Mouse (Mus musculus) liver, adult (tissue): ENCODE measurements around the gene Cela1.

Experiments
- GATA4 ChIP-seq: IDR thresholded peaks from 2 replicates; pipeline ENCODE4 v1.6.1; 2014; ENCODE audit warnings: mild to moderate bottlenecking, low read length; ENCODE audit not compliant: insufficient replicate concordance

Gene Cela1

DNA sequence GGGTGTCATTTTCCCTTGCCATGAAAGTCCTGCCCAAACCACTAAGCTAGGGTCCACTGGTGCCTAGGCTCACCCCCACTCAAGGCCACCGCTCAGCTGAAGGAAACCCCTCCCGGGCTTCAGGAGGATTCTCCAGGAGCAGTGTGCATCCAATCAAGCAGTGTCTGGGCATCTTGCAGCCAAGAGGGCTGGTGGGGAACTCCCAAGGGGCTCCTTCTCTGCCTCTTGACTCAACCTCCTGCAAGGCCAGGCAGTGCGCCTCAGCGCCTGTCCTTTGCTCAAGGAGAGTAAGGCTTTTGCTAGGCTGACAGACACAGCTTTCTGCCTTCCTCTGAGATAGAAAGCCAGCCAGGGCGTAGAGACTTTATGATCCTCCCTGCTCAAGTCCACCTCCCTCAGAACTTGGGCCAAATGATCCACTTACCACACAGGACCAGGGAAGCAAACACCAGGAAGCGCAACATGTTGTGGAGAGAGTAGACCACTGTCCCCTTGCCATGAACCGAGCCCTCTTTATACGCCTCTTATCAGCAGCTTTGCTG lies at the start of gene Cela1:
Gene Cela1, minus strand, starts transcription at position 492 of the 542 bp plus-strand sequence.
- no peak for TF ChIP-seq GATA4

GRCm38 (mm10) chr15:100735953-100736300 lies 48.2 kb upstream of the Cela1 start:
- TF ChIP-seq GATA4, result no peak

GRCm38 (mm10) chr15:100735095-100735952 lies 47.6 kb upstream of the Cela1 start:
- no peak for TF ChIP-seq GATA4

DNA sequence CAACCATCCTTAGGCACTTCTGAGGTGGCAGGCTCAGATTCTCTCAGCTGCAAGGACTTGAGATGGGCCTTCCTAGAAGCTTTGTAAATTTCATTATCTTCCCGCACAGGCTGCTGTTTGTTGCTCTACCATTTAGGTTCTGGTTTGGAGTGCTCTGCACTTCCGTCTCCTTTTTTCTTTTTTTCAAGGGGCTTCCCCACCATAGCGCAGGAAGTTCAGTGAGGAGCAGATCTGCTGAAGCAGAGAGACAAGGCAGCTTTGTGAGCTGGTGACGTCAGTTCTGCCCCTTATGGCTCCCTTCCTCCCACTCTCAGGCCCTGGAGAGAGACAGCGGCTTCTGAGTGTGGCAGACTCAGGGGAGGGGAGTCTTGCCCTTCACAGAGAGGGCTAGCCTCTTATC lies 44.9 kb upstream of the Cela1 start:
- TF ChIP-seq GATA4, result no peak

GRCm38 (mm10) chr15:100731081-100731480 lies 43.4 kb upstream of the Cela1 start:
- no peak for TF ChIP-seq GATA4

- no peak for TF ChIP-seq GATA4
Measured at GRCm38 (mm10) chr15:100729281-100729985, 41.7 kb upstream of the Cela1 start, which contains the start of gene Galnt6. TSS of gene Galnt6 (minus strand) at chr15:100729376.

- TF ChIP-seq GATA4, result no peak
Measured at GRCm38 (mm10) chr15:100728586-100728985, 40.9 kb upstream of the Cela1 start.

DNA sequence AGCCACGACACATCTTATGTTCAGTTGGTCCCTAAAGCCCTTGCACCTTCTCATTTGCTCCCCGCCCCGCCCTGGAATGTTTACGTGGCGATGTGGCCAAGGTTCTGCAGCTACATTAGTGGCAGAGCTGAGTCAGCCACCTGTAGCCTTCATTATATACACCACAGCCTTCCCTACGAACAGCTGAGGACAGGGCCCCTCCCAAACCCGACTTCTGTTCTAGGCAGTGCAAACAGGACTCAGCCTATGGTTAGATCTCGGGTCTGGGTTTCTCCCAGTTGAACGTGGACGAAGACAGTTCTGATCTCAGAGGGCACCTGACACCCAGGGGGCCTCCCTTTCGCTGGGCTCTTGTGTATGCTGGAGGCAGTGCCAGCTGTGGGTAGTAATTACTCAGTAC lies 40.1 kb upstream of the Cela1 start:
- no peak for TF ChIP-seq GATA4

DNA sequence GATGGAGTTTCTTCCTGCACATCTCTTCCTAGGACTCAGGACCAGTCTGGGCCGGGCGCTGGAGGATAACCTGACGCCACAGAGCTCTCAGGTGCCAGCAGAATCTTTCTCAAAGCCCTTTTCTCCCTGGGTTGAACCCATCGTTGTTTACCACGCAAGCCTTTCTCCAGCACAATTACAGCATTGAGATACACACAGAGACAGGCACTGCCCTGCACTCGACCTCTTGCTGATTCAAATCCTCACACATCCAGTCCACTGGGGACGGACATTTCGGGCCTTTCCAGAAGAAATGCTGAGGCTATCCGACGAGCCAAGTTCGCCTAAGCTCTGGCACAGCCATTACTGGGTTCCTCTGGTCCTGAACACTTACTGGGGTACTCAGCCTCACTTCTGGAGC lies 39.0 kb upstream of the Cela1 start:
- no peak for TF ChIP-seq GATA4

DNA sequence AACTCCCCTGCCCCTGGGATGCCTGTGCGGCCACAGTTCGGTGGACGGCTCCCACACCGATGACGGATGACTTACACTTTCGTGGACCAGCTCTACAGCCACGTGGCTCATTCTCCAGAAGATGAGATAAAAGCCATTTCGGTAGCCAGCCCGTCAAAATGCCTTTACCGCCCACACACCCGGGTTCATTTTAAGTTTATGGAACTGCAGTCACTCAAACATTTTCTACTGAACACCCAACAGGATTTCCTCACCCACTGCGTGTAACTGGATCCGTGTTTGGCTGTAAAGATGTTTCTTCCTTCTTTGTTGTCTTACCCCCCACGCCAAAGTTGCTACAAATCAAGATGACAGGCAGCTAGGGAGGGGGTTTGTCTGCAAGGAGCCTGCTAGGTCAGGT lies 35.8 kb upstream of the Cela1 start:
- TF ChIP-seq GATA4, result no peak

DNA sequence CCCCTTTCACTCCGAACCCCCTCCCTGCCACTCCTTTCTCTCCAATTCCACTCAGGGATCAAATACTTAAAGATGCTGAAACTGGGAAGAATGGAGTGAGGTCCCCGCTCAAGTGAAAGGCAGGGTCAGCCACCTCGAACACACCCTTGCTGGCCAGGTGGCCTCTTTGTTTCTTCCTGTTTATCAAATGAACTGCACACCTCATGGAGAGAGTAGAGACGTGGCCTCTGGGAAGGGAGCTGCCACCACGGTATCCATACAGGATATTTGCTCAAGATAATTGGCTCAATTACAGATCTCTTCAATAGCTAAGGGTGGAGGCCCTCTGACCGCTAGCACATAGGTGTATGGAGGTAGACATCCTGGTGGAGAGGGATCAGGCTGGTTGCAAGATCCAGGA lies 34.8 kb upstream of the Cela1 start:
- no peak for TF ChIP-seq GATA4

GRCm38 (mm10) chr15:100722026-100722425 lies 34.3 kb upstream of the Cela1 start:
- TF ChIP-seq GATA4, result no peak

GRCm38 (mm10) chr15:100721445-100721844 lies 33.7 kb upstream of the Cela1 start:
- TF ChIP-seq GATA4, result no peak

- no peak for TF ChIP-seq GATA4
Measured at GRCm38 (mm10) chr15:100720066-100720465, 32.3 kb upstream of the Cela1 start.

GRCm38 (mm10) chr15:100719217-100719616 lies 31.5 kb upstream of the Cela1 start:
- TF ChIP-seq GATA4, result no peak

- TF ChIP-seq GATA4, result no peak
Measured at GRCm38 (mm10) chr15:100718572-100718971, 30.9 kb upstream of the Cela1 start.
